24 mouse cellular contexts compared by ENCODE assay signal in genomic region chr8:91111868-91112477, GRCm38 (mm10).
"Had no signal": no experiment of that assay in that cellular context is flagged by ENCODE, and none has a peak within 500 bp of the region (broad histone marks: within the 10 kb centered on the region; RNA-seq: fewer than 3 reads in every experiment).

No protein-coding gene starts in this region.

- H3K4me3 ChIP-seq: intestine, embryonic 15.5 days; limb, embryonic 10.5 days; limb, embryonic 13.5 days; liver, embryonic 12.5 days; liver, embryonic 15.5 days; lung, embryonic 15.5 days; megakaryocyte, embryonic 14.5 days; midbrain, embryonic 10.5 days; neural tube, embryonic 12.5 days; neural tube, embryonic 15.5 days; stomach, embryonic 15.5 days had no signal

- H3K4me2 ChIP-seq: intestine, embryonic 15.5 days; limb, embryonic 13.5 days; liver, embryonic 12.5 days; liver, embryonic 15.5 days; lung, embryonic 15.5 days; neural tube, embryonic 12.5 days; neural tube, embryonic 15.5 days; stomach, embryonic 15.5 days had no signal

- H3K27ac ChIP-seq: intestine, embryonic 15.5 days; limb, embryonic 10.5 days; limb, embryonic 13.5 days; liver, embryonic 12.5 days; liver, embryonic 15.5 days; lung, embryonic 15.5 days; midbrain, embryonic 10.5 days; neural tube, embryonic 12.5 days; neural tube, embryonic 15.5 days; stomach, embryonic 15.5 days had no signal

- ATAC-seq: intestine, embryonic 15.5 days; liver, embryonic 12.5 days had no signal

- H3K9me3 ChIP-seq: intestine, embryonic 15.5 days; limb, embryonic 10.5 days; limb, embryonic 13.5 days; liver, embryonic 12.5 days; liver, embryonic 15.5 days; lung, embryonic 15.5 days; megakaryocyte, embryonic 14.5 days; midbrain, embryonic 10.5 days; neural tube, embryonic 12.5 days; neural tube, embryonic 15.5 days; stomach, embryonic 15.5 days had no signal

- DNase-seq: kidney, adult 18-20 months; kidney, adult 9 months; kidney, postnatal 25 days; layer of hippocampus, postnatal 36 days; liver; lung, adult 18-20 months; lung, postnatal 10 days; lung, postnatal 36 days; midbrain, embryonic 14.5 days; retina, postnatal 1 day; right cerebral cortex, postnatal 25 days; spleen, adult 18-20 months; thymus, postnatal 4 days had no signal

- H3K27me3 ChIP-seq: intestine, embryonic 15.5 days; limb, embryonic 13.5 days; liver, embryonic 12.5 days; liver, embryonic 15.5 days; lung, embryonic 15.5 days; megakaryocyte, embryonic 14.5 days; neural tube, embryonic 12.5 days; neural tube, embryonic 15.5 days; stomach, embryonic 15.5 days had no signal

- H3K9ac ChIP-seq: intestine, embryonic 15.5 days; limb, embryonic 13.5 days; liver, embryonic 12.5 days; liver, embryonic 15.5 days; lung, embryonic 15.5 days; neural tube, embryonic 12.5 days; neural tube, embryonic 15.5 days; stomach, embryonic 15.5 days had no signal

- H3K36me3 ChIP-seq: intestine, embryonic 15.5 days had no signal

- H3K4me1 ChIP-seq: intestine, embryonic 15.5 days; limb, embryonic 10.5 days; limb, embryonic 13.5 days; liver, embryonic 12.5 days; liver, embryonic 15.5 days; lung, embryonic 15.5 days; midbrain, embryonic 10.5 days; neural tube, embryonic 12.5 days; neural tube, embryonic 15.5 days; stomach, embryonic 15.5 days had no signal
